Mouse (Mus musculus): ENCODE data around the gene Reck. TPM values are rescaled to one million over a fixed set of nuclear protein-coding genes. Genes with fewer than 3 reads are reported as not detected.

The Reck gene
- polyA plus RNA-seq, 1 experiment = 7.2 TPM

- Histone ChIP-seq H3K4me1 (ENCODE audit: control insufficient read depth, insufficient read depth, low read length) (peaks cover 18% of the 10 kb centered on the region), H3K36me3 (ENCODE audit: control insufficient read depth, insufficient read depth, low read length) (no peaks in the 10 kb centered on the region), H3K27ac (ENCODE audit: control insufficient read depth, insufficient read depth, low read depth, low read length) (no peak within 1 kb of the TSS), H3K27me3 (ENCODE audit: control insufficient read depth, insufficient read depth, low read length) (no peaks in the 10 kb centered on the region), H3K4me3 (ENCODE audit: control insufficient read depth, low read depth, low read length) (peak within 1 kb of the TSS; percentile 70)
- peak; percentile 27; the same call in 1 of the 2 replicates for TF ChIP-seq POLR2A (IDR thresholded peaks at IDR 0.05; ENCODE audit: control insufficient read depth, low read depth, low read length)
- TF ChIP-seq CTCF (IDR thresholded peaks at IDR 0.05; ENCODE audit: control insufficient read depth, insufficient read depth, insufficient replicate concordance, low read depth, low read length) = peak; percentile 43; the same call in 1 of the 2 replicates
Observed at GRCm38 (mm10) chr4:43957292-43957845, 82.0 kb downstream of the Reck start, which contains the start of gene Glipr2. Gene Glipr2 (plus strand): TSS chr4:43957401.

- TF ChIP-seq POLR2A (IDR thresholded peaks at IDR 0.05; ENCODE audit: control insufficient read depth, low read depth, low read length) (no peak), CTCF (IDR thresholded peaks at IDR 0.05; ENCODE audit: control insufficient read depth, insufficient read depth, insufficient replicate concordance, low read depth, low read length) (no peak)
- H3K36me3 ChIP-seq (ENCODE audit: control insufficient read depth, insufficient read depth, low read length) = no peaks in the 10 kb centered on the region
- H3K27me3 ChIP-seq (ENCODE audit: control insufficient read depth, insufficient read depth, low read length) = no peaks in the 10 kb centered on the region
- H3K4me3 ChIP-seq (ENCODE audit: control insufficient read depth, low read depth, low read length) = peak overlapping the region; percentile 70
- peaks cover 18% of the 10 kb centered on the region for H3K4me1 ChIP-seq (ENCODE audit: control insufficient read depth, insufficient read depth, low read length)
- H3K27ac ChIP-seq (ENCODE audit: control insufficient read depth, insufficient read depth, low read depth, low read length) = no peak overlapping the region
Observed at GRCm38 (mm10) chr4:43957846-43958461, 82.6 kb downstream of the Reck start.

GRCm38 (mm10) chr4:43959523-43960179 lies 84.3 kb downstream of the Reck start:
- Histone ChIP-seq H3K4me3 (ENCODE audit: control insufficient read depth, low read depth, low read length) (no peak overlapping the region), H3K36me3 (ENCODE audit: control insufficient read depth, insufficient read depth, low read length) (no peaks in the 10 kb centered on the region), H3K27me3 (ENCODE audit: control insufficient read depth, insufficient read depth, low read length) (no peaks in the 10 kb centered on the region), H3K27ac (ENCODE audit: control insufficient read depth, insufficient read depth, low read depth, low read length) (no peak overlapping the region; the same call in 1 of the 2 replicates), H3K4me1 (ENCODE audit: control insufficient read depth, insufficient read depth, low read length) (peaks cover 18% of the 10 kb centered on the region)
- TF ChIP-seq POLR2A (IDR thresholded peaks at IDR 0.05; ENCODE audit: control insufficient read depth, low read depth, low read length) = no peak
- TF ChIP-seq CTCF (IDR thresholded peaks at IDR 0.05; ENCODE audit: control insufficient read depth, insufficient read depth, insufficient replicate concordance, low read depth, low read length) = no peak

- H3K27ac ChIP-seq (ENCODE audit: control insufficient read depth, insufficient read depth, low read depth, low read length) = no peak overlapping the region
- TF ChIP-seq CTCF (IDR thresholded peaks at IDR 0.05; ENCODE audit: control insufficient read depth, insufficient read depth, insufficient replicate concordance, low read depth, low read length) (no peak), POLR2A (IDR thresholded peaks at IDR 0.05; ENCODE audit: control insufficient read depth, low read depth, low read length) (no peak)
- H3K27me3 ChIP-seq (ENCODE audit: control insufficient read depth, insufficient read depth, low read length) = no peaks in the 10 kb centered on the region
- H3K4me1 ChIP-seq (ENCODE audit: control insufficient read depth, insufficient read depth, low read length) = peaks cover 22% of the 10 kb centered on the region
- no peaks in the 10 kb centered on the region for H3K36me3 ChIP-seq (ENCODE audit: control insufficient read depth, insufficient read depth, low read length)
- no peak overlapping the region for H3K4me3 ChIP-seq (ENCODE audit: control insufficient read depth, low read depth, low read length)
Observed at GRCm38 (mm10) chr4:43960207-43960606, 84.9 kb downstream of the Reck start.

- Histone ChIP-seq H3K27ac (ENCODE audit: control insufficient read depth, insufficient read depth, low read depth, low read length) (no peak overlapping the region), H3K4me1 (ENCODE audit: control insufficient read depth, insufficient read depth, low read length) (peaks cover 12% of the 10 kb centered on the region), H3K27me3 (ENCODE audit: control insufficient read depth, insufficient read depth, low read length) (no peaks in the 10 kb centered on the region), H3K4me3 (ENCODE audit: control insufficient read depth, low read depth, low read length) (no peak overlapping the region), H3K36me3 (ENCODE audit: control insufficient read depth, insufficient read depth, low read length) (no peaks in the 10 kb centered on the region)
- TF ChIP-seq POLR2A (IDR thresholded peaks at IDR 0.05; ENCODE audit: control insufficient read depth, low read depth, low read length) (no peak), CTCF (IDR thresholded peaks at IDR 0.05; ENCODE audit: control insufficient read depth, insufficient read depth, insufficient replicate concordance, low read depth, low read length) (no peak)
Observed at GRCm38 (mm10) chr4:43964326-43964833, 89.0 kb downstream of the Reck start.

GRCm38 (mm10) chr4:43964951-43965684 lies 89.8 kb downstream of the Reck start:
- no peaks in the 10 kb centered on the region for H3K27me3 ChIP-seq (ENCODE audit: control insufficient read depth, insufficient read depth, low read length)
- TF ChIP-seq POLR2A (IDR thresholded peaks at IDR 0.05; ENCODE audit: control insufficient read depth, low read depth, low read length) = no peak
- TF ChIP-seq CTCF (IDR thresholded peaks at IDR 0.05; ENCODE audit: control insufficient read depth, insufficient read depth, insufficient replicate concordance, low read depth, low read length) = no peak
- no peaks in the 10 kb centered on the region for H3K36me3 ChIP-seq (ENCODE audit: control insufficient read depth, insufficient read depth, low read length)
- peaks cover 12% of the 10 kb centered on the region for H3K4me1 ChIP-seq (ENCODE audit: control insufficient read depth, insufficient read depth, low read length)
- no peak overlapping the region for H3K27ac ChIP-seq (ENCODE audit: control insufficient read depth, insufficient read depth, low read depth, low read length)
- no peak overlapping the region for H3K4me3 ChIP-seq (ENCODE audit: control insufficient read depth, low read depth, low read length)

Measured in testis, adult 2 months (tissue).